Mouse (Mus musculus): ENCODE data around the gene Lrrc29. TPM values are rescaled to one million over a fixed set of nuclear protein-coding genes. Genes with fewer than 3 reads are reported as not detected.
A peak's percentile ranks its signal among the peaks of the same experiment; 100 is the strongest.
"Not testable (repeated sequence)": the region's sequence is repeated elsewhere in the genome, so short reads cannot be mapped to it uniquely, and the experiment has no call there.

Lrrc29 gene
- polyA plus RNA-seq, 3 experiments from 2014 or later = 1.8 to 4.2 (median 3.2) TPM

GRCm38 (mm10) chr8:105309142-105309847, 16.8 kb downstream of the Lrrc29 start:
- no peak for ATAC-seq

- ATAC-seq = no peak
Observed at GRCm38 (mm10) chr8:105308428-105308827, 17.6 kb downstream of the Lrrc29 start.

- ATAC-seq = no peak
Observed at GRCm38 (mm10) chr8:105307670-105308069, 18.4 kb downstream of the Lrrc29 start.

GRCm38 (mm10) chr8:105306146-105306691, 19.9 kb downstream of the Lrrc29 start:
- ATAC-seq = peak; percentile 13

- peak; percentile 28 for ATAC-seq
Observed at GRCm38 (mm10) chr8:105305211-105306145, 20.6 kb downstream of the Lrrc29 start, which contains the start of gene Elmo3. Elmo3 (plus strand) TSS chr8:105305601.

- ATAC-seq = peak; percentile 77
Observed at GRCm38 (mm10) chr8:105304325-105305210, 21.5 kb downstream of the Lrrc29 start.

- ATAC-seq = no peak
Observed at GRCm38 (mm10) chr8:105303874-105304273, 22.2 kb downstream of the Lrrc29 start.

GRCm38 (mm10) chr8:105303396-105303795, 22.7 kb downstream of the Lrrc29 start:
- peak; percentile 12 for ATAC-seq

GRCm38 (mm10) chr8:105299962-105300361, 26.1 kb downstream of the Lrrc29 start:
- no peak for ATAC-seq

- ATAC-seq = no peak
Observed at GRCm38 (mm10) chr8:105298351-105299252, 27.5 kb downstream of the Lrrc29 start.

GRCm38 (mm10) chr8:105297511-105298192, 28.4 kb downstream of the Lrrc29 start, which contains the start of gene E2f4:
E2f4 (plus strand) TSS chr8:105297663.
- ATAC-seq = peak; percentile 99

- no peak for ATAC-seq
Observed at GRCm38 (mm10) chr8:105295895-105296573, 30.0 kb downstream of the Lrrc29 start, which contains the start of gene Exoc3l. Exoc3l (minus strand) TSS chr8:105296101.

GRCm38 (mm10) chr8:105295256-105295655, 30.8 kb downstream of the Lrrc29 start:
- ATAC-seq = no peak

GRCm38 (mm10) chr8:105294776-105295175, 31.3 kb downstream of the Lrrc29 start:
- ATAC-seq = no peak

GRCm38 (mm10) chr8:105293405-105293804, 32.7 kb downstream of the Lrrc29 start:
- ATAC-seq = no peak

- ATAC-seq = no peak
Observed at GRCm38 (mm10) chr8:105292471-105292870, 33.6 kb downstream of the Lrrc29 start.

GRCm38 (mm10) chr8:105291802-105292201, 34.3 kb downstream of the Lrrc29 start:
- ATAC-seq = not testable (repeated sequence)

GRCm38 (mm10) chr8:105291364-105291763, 34.7 kb downstream of the Lrrc29 start:
- not testable (repeated sequence) for ATAC-seq

- ATAC-seq = peak; percentile 22
Observed at GRCm38 (mm10) chr8:105290554-105291314, 35.3 kb downstream of the Lrrc29 start.
